Mouse (Mus musculus) stomach, embryonic 14.5 days (tissue): ENCODE measurements around the gene Apoc2. TPM values are rescaled to one million over a fixed set of nuclear protein-coding genes. Genes with fewer than 3 reads are reported as not detected.

ENCODE experiments used
- ATAC-seq: fragments of 200-750 bp; cut with Nextera tagmentation; 2 replicates; pipeline ENCODE4 v1.8.0; 2017; ENCODE audit warnings: low read depth, moderate TSS enrichment; ENCODE audit not compliant: insufficient number of reproducible peaks, insufficient read depth, low FRiP score
- H3K27ac ChIP-seq: fragments of 300-500 bp; sonication (generic); 2 replicates; pipeline ENCODE4 v1.5.1; 2014; ENCODE audit warnings: mild to moderate bottlenecking, low read length, moderate library complexity, mixed read lengths
- H3K27me3 ChIP-seq: fragments of 300-500 bp; sonication (generic); 2 replicates; pipeline ENCODE4 v1.6.1; 2014; ENCODE audit warnings: low read length, control low read depth, mixed read lengths; ENCODE audit not compliant: control insufficient read depth, insufficient read depth
- H3K36me3 ChIP-seq: fragments of 300-500 bp; sonication (generic); 2 replicates; pipeline ENCODE4 v1.6.1; 2014; ENCODE audit warnings: mild to moderate bottlenecking, control low read depth, low read length, moderate library complexity, mixed read lengths; ENCODE audit not compliant: control insufficient read depth, insufficient read depth
- H3K4me1 ChIP-seq: fragments of 300-500 bp; sonication (generic); 2 replicates; pipeline ENCODE4 v1.6.1; 2014; ENCODE audit warnings: low read length, control low read depth, mixed read lengths; ENCODE audit not compliant: control insufficient read depth, insufficient read depth
- H3K4me2 ChIP-seq: fragments of 300-500 bp; sonication (generic); replicated peaks from 2 replicates; pipeline ENCODE4 v1.6.1; 2014; ENCODE audit warnings: low read depth, low read length, control low read depth
- H3K4me3 ChIP-seq: fragments of 300-500 bp; sonication (generic); 2 replicates; pipeline ENCODE4 v1.5.1; 2014; ENCODE audit warnings: low read depth, low read length, control low read depth
- H3K9ac ChIP-seq: fragments of 300-500 bp; sonication (generic); replicated peaks from 2 replicates; pipeline ENCODE4 v1.6.1; 2014; ENCODE audit warnings: low read depth, mild to moderate bottlenecking, control low read depth, low read length, moderate library complexity, mixed read lengths
- H3K9me3 ChIP-seq: fragments of 300-500 bp; sonication (generic); 2 replicates; pipeline ENCODE4 v1.6.1; 2016; ENCODE audit warnings: low read depth, low read length, control low read depth; ENCODE audit not compliant: control insufficient read depth
- WGBS: fragments of 180-500 bp; shearing (Covaris S2); extraction: QIAGEN DNeasy Blood & Tissue Kit; methylation state at CpG from one replicate; pipeline ENCODE4 v1.1.7; 2014; 5-methylcytosine and 5-hydroxymethylcytosine counted together
- polyA plus RNA-seq: library from polyadenylated mRNA; unstranded; fragments of >200 nt; fragmentation: Nextera tagmentation; extraction: Ambion mirVana; gene quantifications from 2 replicates; pipeline ENCODE4 v1.2.1, GENCODE M21; 2014

Gene Apoc2
- polyA plus RNA-seq, 1 experiment from 2014 or later = 1.9 TPM

GRCm38 (mm10) chr7:19696336-19696873 lies 18.7 kb upstream of the Apoc2 start:
- no peak overlapping the region for H3K4me2 ChIP-seq
- no peak for ATAC-seq
- no peak overlapping the region for H3K9ac ChIP-seq
- 92% methylated on average over 34 of the region's 34 CpGs for WGBS
- no peak overlapping the region for H3K4me3 ChIP-seq
- H3K27ac ChIP-seq = no peak overlapping the region
- H3K27me3 ChIP-seq = no peaks in the 10 kb centered on the region
- no peaks in the 10 kb centered on the region for H3K9me3 ChIP-seq
- peaks cover 20% of the 10 kb centered on the region for H3K4me1 ChIP-seq
- no peaks in the 10 kb centered on the region for H3K36me3 ChIP-seq

GRCm38 (mm10) chr7:19695881-19696280 lies 18.1 kb upstream of the Apoc2 start:
- Histone ChIP-seq H3K4me1 (peaks cover 18% of the 10 kb centered on the region), H3K4me3 (no peak overlapping the region), H3K36me3 (no peaks in the 10 kb centered on the region), H3K9ac (no peak overlapping the region), H3K27me3 (no peaks in the 10 kb centered on the region), H3K27ac (no peak overlapping the region), H3K9me3 (no peaks in the 10 kb centered on the region), H3K4me2 (no peak overlapping the region)
- no peak for ATAC-seq
- 83% methylated on average over 6 of the region's 6 CpGs for WGBS

- no peak overlapping the region for H3K4me3 ChIP-seq
- no peak overlapping the region for H3K4me2 ChIP-seq
- WGBS = 27% methylated on average over 8 of the region's 8 CpGs
- H3K9me3 ChIP-seq = no peaks in the 10 kb centered on the region
- H3K36me3 ChIP-seq = no peaks in the 10 kb centered on the region
- H3K4me1 ChIP-seq = peaks cover 16% of the 10 kb centered on the region
- H3K27me3 ChIP-seq = no peaks in the 10 kb centered on the region
- ATAC-seq = no peak
- no peak overlapping the region for H3K9ac ChIP-seq
- H3K27ac ChIP-seq = no peak overlapping the region
Observed at GRCm38 (mm10) chr7:19695213-19695594, 17.5 kb upstream of the Apoc2 start.

- H3K4me1 ChIP-seq = peaks cover 16% of the 10 kb centered on the region
- H3K4me2 ChIP-seq = no peak overlapping the region
Observed at GRCm38 (mm10) chr7:19694336-19695212, 16.8 kb upstream of the Apoc2 start.

GRCm38 (mm10) chr7:19693421-19693820 lies 15.7 kb upstream of the Apoc2 start:
- no peak for ATAC-seq
- no peak overlapping the region for H3K4me3 ChIP-seq
- no peaks in the 10 kb centered on the region for H3K27me3 ChIP-seq
- WGBS = 28% methylated on average over 10 of the region's 10 CpGs
- H3K9ac ChIP-seq = no peak overlapping the region
- no peaks in the 10 kb centered on the region for H3K36me3 ChIP-seq
- H3K4me1 ChIP-seq = peaks cover 4% of the 10 kb centered on the region; the same call in 1 of the 2 replicates
- H3K4me2 ChIP-seq = no peak overlapping the region
- no peaks in the 10 kb centered on the region for H3K9me3 ChIP-seq
- no peak overlapping the region for H3K27ac ChIP-seq

More at GRCm38 (mm10) chr7:19694336-19695212, 16.8 kb upstream of the Apoc2 start:
- WGBS = 81% methylated on average over 10 of the region's 10 CpGs
- Histone ChIP-seq H3K9ac (no peak overlapping the region), H3K36me3 (no peaks in the 10 kb centered on the region), H3K4me3 (no peak overlapping the region), H3K27me3 (no peaks in the 10 kb centered on the region), H3K27ac (no peak overlapping the region), H3K9me3 (no peaks in the 10 kb centered on the region)
- no peak for ATAC-seq

- H3K4me3 ChIP-seq = no peak within 1 kb of the TSS
- WGBS = 45% methylated on average over 28 of the region's 28 CpGs
- no peaks in the 10 kb centered on the region for H3K27me3 ChIP-seq
- no peaks in the 10 kb centered on the region for H3K9me3 ChIP-seq
- H3K4me1 ChIP-seq = 0 out of 2 replicates have a peak, but pooled peaks cover 3% of the 10 kb centered on the region
- H3K9ac ChIP-seq = no peak within 1 kb of the TSS
- no peak within 1 kb of the TSS for H3K4me2 ChIP-seq
- ATAC-seq = no peak
- H3K27ac ChIP-seq = no peak within 1 kb of the TSS
- no peaks in the 10 kb centered on the region for H3K36me3 ChIP-seq
Observed at GRCm38 (mm10) chr7:19691873-19692865, 14.4 kb upstream of the Apoc2 start, which contains the start of gene Apoc1. TSS of gene Apoc1 (minus strand) at chr7:19692660.

GRCm38 (mm10) chr7:19691434-19691833 lies 13.7 kb upstream of the Apoc2 start:
- no peak for ATAC-seq
- Histone ChIP-seq H3K4me2 (no peak overlapping the region), H3K27ac (no peak overlapping the region), H3K36me3 (no peaks in the 10 kb centered on the region), H3K4me3 (no peak overlapping the region), H3K27me3 (no peaks in the 10 kb centered on the region), H3K4me1 (0 out of 2 replicates have a peak, but pooled peaks cover 3% of the 10 kb centered on the region), H3K9ac (no peak overlapping the region), H3K9me3 (no peaks in the 10 kb centered on the region)
- WGBS = 69% methylated on average over 6 of the region's 6 CpGs

GRCm38 (mm10) chr7:19690845-19691244 lies 13.1 kb upstream of the Apoc2 start:
- no peaks in the 10 kb centered on the region for H3K27me3 ChIP-seq
- no peak overlapping the region for H3K9ac ChIP-seq
- no peak overlapping the region for H3K27ac ChIP-seq
- H3K36me3 ChIP-seq = no peaks in the 10 kb centered on the region
- no peak overlapping the region for H3K4me3 ChIP-seq
- WGBS = 83% methylated on average over 4 of the region's 4 CpGs
- no peaks in the 10 kb centered on the region for H3K9me3 ChIP-seq
- no peak overlapping the region for H3K4me2 ChIP-seq
- H3K4me1 ChIP-seq = 0 out of 2 replicates have a peak, but pooled peaks cover 3% of the 10 kb centered on the region
- ATAC-seq = no peak
